Mouse (Mus musculus) forebrain, embryonic 13.5 days (tissue): ENCODE measurements around the gene Fgf14. TPM values are rescaled to one million over a fixed set of nuclear protein-coding genes. Genes with fewer than 3 reads are reported as not detected.

Source experiments
- ATAC-seq: fragments of 200-750 bp; cut with Nextera tagmentation; 2 replicates; pipeline ENCODE4 v1.8.0; 2017
- H3K27ac ChIP-seq: fragments of 300-500 bp; sonication (generic); 2 replicates; pipeline ENCODE4 v1.5.1; 2015; ENCODE audit warnings: inconsistent platforms, mild to moderate bottlenecking, moderate library complexity
- H3K27me3 ChIP-seq: fragments of 300-500 bp; sonication (generic); 2 replicates; pipeline ENCODE4 v1.6.1; 2015; ENCODE audit warnings: mild to moderate bottlenecking, inconsistent platforms
- H3K36me3 ChIP-seq: fragments of 300-500 bp; sonication (generic); 2 replicates; pipeline ENCODE4 v1.6.1; 2015; ENCODE audit warnings: mild to moderate bottlenecking, inconsistent platforms; ENCODE audit not compliant: poor library complexity, severe bottlenecking
- H3K4me1 ChIP-seq: fragments of 300-500 bp; sonication (generic); 2 replicates; pipeline ENCODE4 v1.6.1; 2015; ENCODE audit warnings: inconsistent platforms
- H3K4me2 ChIP-seq: fragments of 300-500 bp; sonication (generic); 2 replicates; pipeline ENCODE4 v1.6.1; 2015; ENCODE audit warnings: inconsistent platforms, mild to moderate bottlenecking, moderate library complexity
- H3K4me3 ChIP-seq: fragments of 300-500 bp; sonication (generic); 2 replicates; pipeline ENCODE4 v1.5.1; 2015; ENCODE audit warnings: mild to moderate bottlenecking, inconsistent platforms
- H3K9ac ChIP-seq: fragments of 300-500 bp; sonication (generic); 2 replicates; pipeline ENCODE4 v1.6.1; 2015; ENCODE audit warnings: mild to moderate bottlenecking, inconsistent platforms
- H3K9me3 ChIP-seq: fragments of 300-500 bp; sonication (generic); replicated peaks from 2 replicates; pipeline ENCODE4 v1.6.1; 2016; ENCODE audit warnings: inconsistent platforms
- WGBS: fragments of 180-500 bp; shearing (Covaris S2); methylation state at CpG from one replicate; pipeline ENCODE4 v1.1.7; 2015; 5-methylcytosine and 5-hydroxymethylcytosine counted together
- polyA plus RNA-seq: library from polyadenylated mRNA; unstranded; fragments of >200 nt; fragmentation: Nextera tagmentation; extraction: Ambion mirVana; gene quantifications from 2 replicates; pipeline ENCODE4 v1.2.1, GENCODE M21; 2015

Gene Fgf14
- polyA plus RNA-seq, 1 experiment from 2014 or later: 13.8 TPM

DNA sequence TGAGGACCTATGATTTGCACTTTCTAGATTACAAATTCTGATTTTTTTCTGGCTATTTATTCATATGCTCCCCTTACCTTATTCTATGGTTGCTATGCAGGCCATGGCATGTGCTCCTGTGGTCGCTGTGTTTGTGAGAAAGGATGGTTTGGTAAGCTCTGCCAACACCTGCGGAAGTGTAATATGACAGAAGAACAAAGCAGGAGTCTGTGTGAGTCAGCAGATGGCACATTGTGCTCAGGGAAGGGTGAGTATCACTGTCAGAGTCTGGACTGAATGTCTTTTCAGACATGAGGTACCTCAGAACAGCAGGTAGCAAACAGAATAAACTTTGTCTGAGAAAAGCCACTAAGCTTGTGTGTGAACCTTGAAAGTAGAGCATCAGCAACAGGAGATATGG lies 710.4 kb downstream of the Fgf14 start:
- Histone ChIP-seq H3K4me1 (no peaks in the 10 kb centered on the region), H3K27ac (no peak overlapping the region), H3K27me3 (no peaks in the 10 kb centered on the region), H3K36me3 (no peaks in the 10 kb centered on the region), H3K4me2 (no peak overlapping the region), H3K9me3 (no peaks in the 10 kb centered on the region), H3K4me3 (no peak overlapping the region), H3K9ac (no peak overlapping the region)
- 53% methylated on average over 2 of the region's 2 CpGs for WGBS
- 0 out of 2 replicates have a peak, but pooled peaks have one; percentile 16 for ATAC-seq
